Mouse (Mus musculus) intestine, embryonic 14.5 days (tissue): Measurements from ENCODE around the gene Washc1. TPM values are rescaled to one million over a fixed set of nuclear protein-coding genes. Genes with fewer than 3 reads are reported as not detected.

Experiments used
- ATAC-seq: fragments of 200-750 bp; cut with Nextera tagmentation; replicated peaks from 2 replicates; pipeline ENCODE4 v1.8.0; 2017; ENCODE audit warnings: low read depth, moderate number of reproducible peaks, moderate TSS enrichment, moderate library complexity; ENCODE audit not compliant: low FRiP score, low TSS enrichment
- DNase-seq: peaks from one replicate; pipeline ENCODE4 v3.0.0-alpha.2; 2018; ENCODE audit warnings: low spot score
- H3K27ac ChIP-seq: fragments of 300-500 bp; sonication (generic); 2 replicates; pipeline ENCODE4 v1.5.1; 2014; ENCODE audit warnings: low read depth, mild to moderate bottlenecking, control low read depth
- H3K27me3 ChIP-seq: fragments of 300-500 bp; sonication (generic); replicated peaks from 2 replicates; pipeline ENCODE4 v1.6.1; 2014; ENCODE audit warnings: low read length, control low read depth; ENCODE audit not compliant: control insufficient read depth, insufficient read depth
- H3K36me3 ChIP-seq: fragments of 300-500 bp; sonication (generic); 2 replicates; pipeline ENCODE4 v1.6.1; 2014; ENCODE audit warnings: low read length, control low read depth; ENCODE audit not compliant: control insufficient read depth, insufficient read depth
- H3K4me1 ChIP-seq: fragments of 300-500 bp; sonication (generic); replicated peaks from 2 replicates; pipeline ENCODE4 v1.6.1; 2014; ENCODE audit warnings: low read length, control low read depth, mixed read lengths; ENCODE audit not compliant: control insufficient read depth, insufficient read depth
- H3K4me2 ChIP-seq: fragments of 300-500 bp; sonication (generic); 2 replicates; pipeline ENCODE4 v1.6.1; 2014; ENCODE audit warnings: low read length
- H3K4me3 ChIP-seq: fragments of 300-500 bp; sonication (generic); 2 replicates; pipeline ENCODE4 v1.5.1; 2014; ENCODE audit warnings: low read depth, low read length, control low read depth, mixed read lengths
- H3K9ac ChIP-seq: fragments of 300-500 bp; sonication (generic); 2 replicates; pipeline ENCODE4 v1.6.1; 2014; ENCODE audit warnings: mild to moderate bottlenecking, low read length
- H3K9me3 ChIP-seq: fragments of 300-500 bp; sonication (generic); 2 replicates; pipeline ENCODE4 v1.6.1; 2016; ENCODE audit warnings: low read length, control low read depth; ENCODE audit not compliant: control insufficient read depth
- WGBS: fragments of 180-500 bp; shearing (Covaris S2); extraction: QIAGEN DNeasy Blood & Tissue Kit; methylation state at CpG from one replicate; pipeline ENCODE4 v1.1.7; 2014; 5-methylcytosine and 5-hydroxymethylcytosine counted together
- polyA plus RNA-seq: library from polyadenylated mRNA; unstranded; fragments of >200 nt; fragmentation: Nextera tagmentation; extraction: Ambion mirVana; gene quantifications from 2 replicates; pipeline ENCODE4 v1.2.1, GENCODE M21; 2014

The Washc1 gene
- polyA plus RNA-seq, 1 experiment from 2014 or later = 34.0 TPM

DNA sequence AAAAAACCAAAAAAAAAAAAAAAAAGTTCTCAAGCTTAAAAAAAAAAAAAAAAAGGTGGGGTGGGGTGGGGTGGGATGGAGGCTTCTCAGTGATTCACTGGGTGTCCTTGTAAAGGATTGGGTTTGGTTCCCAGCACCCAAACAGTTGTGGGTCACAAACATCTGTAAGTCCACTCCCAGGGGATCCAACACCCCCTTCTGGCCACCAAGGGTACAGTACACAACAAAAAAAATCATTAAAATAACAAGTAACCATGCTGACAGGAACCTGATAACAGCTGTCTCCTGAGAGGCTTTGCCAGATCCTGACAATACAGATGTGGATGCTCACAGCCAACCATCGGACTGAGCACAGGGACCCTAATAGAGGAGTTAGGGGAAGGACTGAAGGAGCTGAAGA, 26.9 kb upstream of the Washc1 start:
- H3K9ac ChIP-seq = no peak overlapping the region
- 84% methylated on average over 1 of the region's 1 CpGs for WGBS
- H3K4me2 ChIP-seq = no peak overlapping the region
- peaks cover 64% of the 10 kb centered on the region for H3K36me3 ChIP-seq
- no peaks in the 10 kb centered on the region for H3K4me1 ChIP-seq
- H3K9me3 ChIP-seq = no peaks in the 10 kb centered on the region
- DNase-seq (no peak), ATAC-seq (no peak)
- no peaks in the 10 kb centered on the region for H3K27me3 ChIP-seq
- no peak overlapping the region for H3K4me3 ChIP-seq
- H3K27ac ChIP-seq = no peak overlapping the region

GRCm38 (mm10) chr17:66085038-66085437, 26.3 kb upstream of the Washc1 start:
- 81% methylated on average over 1 of the region's 1 CpGs for WGBS
- H3K9ac ChIP-seq = no peak overlapping the region
- peaks cover 61% of the 10 kb centered on the region for H3K36me3 ChIP-seq
- DNase-seq (no peak), ATAC-seq (no peak)
- H3K4me2 ChIP-seq = no peak overlapping the region
- no peaks in the 10 kb centered on the region for H3K27me3 ChIP-seq
- no peaks in the 10 kb centered on the region for H3K4me1 ChIP-seq
- no peak overlapping the region for H3K27ac ChIP-seq
- no peaks in the 10 kb centered on the region for H3K9me3 ChIP-seq
- no peak overlapping the region for H3K4me3 ChIP-seq

GRCm38 (mm10) chr17:66090251-66090650, 21.1 kb upstream of the Washc1 start:
- Histone ChIP-seq H3K36me3 (peaks cover 53% of the 10 kb centered on the region), H3K4me1 (no peaks in the 10 kb centered on the region), H3K27ac (no peak overlapping the region), H3K4me3 (no peak overlapping the region), H3K4me2 (no peak overlapping the region), H3K9me3 (no peaks in the 10 kb centered on the region), H3K27me3 (no peaks in the 10 kb centered on the region), H3K9ac (no peak overlapping the region)
- DNase-seq = no peak
- no peak for ATAC-seq

GRCm38 (mm10) chr17:66091392-66091791, 20.0 kb upstream of the Washc1 start:
- no peak overlapping the region for H3K4me3 ChIP-seq
- H3K27me3 ChIP-seq = no peaks in the 10 kb centered on the region
- H3K9me3 ChIP-seq = no peaks in the 10 kb centered on the region
- DNase-seq (no peak), ATAC-seq (no peak)
- H3K4me1 ChIP-seq = no peaks in the 10 kb centered on the region
- no peak overlapping the region for H3K27ac ChIP-seq
- H3K4me2 ChIP-seq = no peak overlapping the region
- H3K36me3 ChIP-seq = peaks cover 41% of the 10 kb centered on the region
- no peak overlapping the region for H3K9ac ChIP-seq
- 82% methylated on average over 2 of the region's 2 CpGs for WGBS

GRCm38 (mm10) chr17:66092065-66092464, 19.3 kb upstream of the Washc1 start:
- 99% methylated on average over 2 of the region's 2 CpGs for WGBS
- H3K4me2 ChIP-seq = no peak overlapping the region
- no peaks in the 10 kb centered on the region for H3K9me3 ChIP-seq
- DNase-seq (no peak), ATAC-seq (no peak)
- no peaks in the 10 kb centered on the region for H3K4me1 ChIP-seq
- no peak overlapping the region for H3K27ac ChIP-seq
- no peaks in the 10 kb centered on the region for H3K27me3 ChIP-seq
- no peak overlapping the region for H3K4me3 ChIP-seq
- H3K36me3 ChIP-seq = peaks cover 35% of the 10 kb centered on the region
- H3K9ac ChIP-seq = no peak overlapping the region

DNA sequence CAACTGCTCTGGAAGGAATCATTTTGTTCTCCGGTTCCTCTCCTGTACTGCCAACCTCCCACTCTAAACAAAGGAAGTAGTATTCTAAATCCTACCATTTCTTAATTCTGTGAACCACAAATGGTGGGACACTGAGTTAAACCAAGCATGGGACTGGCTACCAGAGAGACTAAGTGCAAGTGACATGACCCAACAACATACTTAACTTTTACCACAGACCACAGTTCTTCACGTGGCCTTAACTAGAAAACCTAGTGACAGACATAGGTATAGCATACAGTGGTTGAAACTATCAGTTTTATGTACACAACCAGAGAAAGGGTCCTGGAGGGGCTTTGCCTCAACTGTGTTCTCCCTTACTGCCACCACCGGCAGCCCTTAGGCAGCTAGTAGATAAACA, 18.7 kb upstream of the Washc1 start:
- WGBS = 73% methylated on average over 3 of the region's 3 CpGs
- ATAC-seq (no peak), DNase-seq (no peak)
- Histone ChIP-seq H3K4me1 (no peaks in the 10 kb centered on the region), H3K27me3 (no peaks in the 10 kb centered on the region), H3K4me2 (no peak overlapping the region), H3K9ac (no peak overlapping the region), H3K4me3 (no peak overlapping the region), H3K9me3 (no peaks in the 10 kb centered on the region), H3K36me3 (peaks cover 29% of the 10 kb centered on the region), H3K27ac (no peak overlapping the region)

GRCm38 (mm10) chr17:66100566-66101379, 10.6 kb upstream of the Washc1 start:
- Histone ChIP-seq H3K9ac (peak overlapping the region; percentile 95), H3K36me3 (no peaks in the 10 kb centered on the region), H3K27me3 (no peaks in the 10 kb centered on the region), H3K9me3 (no peaks in the 10 kb centered on the region), H3K4me1 (peaks cover 9% of the 10 kb centered on the region), H3K4me3 (peak overlapping the region; percentile 84), H3K27ac (peak overlapping the region; percentile 70), H3K4me2 (peak overlapping the region; percentile 94)
- ATAC-seq = peak; percentile 59; the same call in 1 of the 2 replicates
- WGBS = under 1% methylated on average over 41 of the region's 41 CpGs
- DNase-seq = no peak

- peak within 1 kb of the TSS; percentile 95 for H3K9ac ChIP-seq
- DNase-seq = peak; percentile 97
- 1% methylated on average over 67 of the region's 67 CpGs for WGBS
- H3K4me1 ChIP-seq = peaks cover 10% of the 10 kb centered on the region
- peak within 1 kb of the TSS; percentile 94 for H3K4me2 ChIP-seq
- no peaks in the 10 kb centered on the region for H3K27me3 ChIP-seq
- ATAC-seq = peak; percentile 97
- H3K36me3 ChIP-seq = no peaks in the 10 kb centered on the region
- H3K27ac ChIP-seq = peak within 1 kb of the TSS; percentile 70
- peak within 1 kb of the TSS; percentile 84 for H3K4me3 ChIP-seq
- no peaks in the 10 kb centered on the region for H3K9me3 ChIP-seq
These were observed 9.7 kb upstream of the Washc1 start, which contains the start of gene Ndufv2 for GRCm38 (mm10) chr17:66101380-66102330. Ndufv2 (minus strand) TSS chr17:66101559.
